Mouse (Mus musculus): ENCODE measurements at regions not wholly inside any gene's neighbourhood (a gene's known extent, or its start where the extent isn't known, plus 50 kb on each side); places are given as distances from the start of the nearest gene placed in this dataset.

DNA sequence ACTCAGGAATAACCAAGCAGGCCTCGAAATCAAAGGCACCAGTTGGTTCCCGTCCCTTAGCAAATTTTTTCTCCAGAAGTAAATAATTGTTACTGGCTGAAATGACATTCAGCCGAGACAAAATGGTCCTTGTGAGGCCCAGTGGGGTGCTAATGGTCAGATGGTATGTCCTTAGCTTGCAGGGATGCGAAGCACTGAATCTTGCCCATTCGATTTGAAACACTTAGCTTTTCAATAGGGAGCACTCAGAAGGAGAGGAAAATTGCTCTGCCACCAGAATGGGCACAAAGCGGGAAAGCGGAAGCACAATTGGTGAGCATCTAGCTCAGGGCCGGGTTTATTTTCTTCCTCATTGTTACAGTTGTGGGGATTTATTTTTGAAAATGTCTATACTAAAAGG, 262.1 kb downstream of the Rnf144a start:
- Histone ChIP-seq H3K9me3 (ENCODE audit: control insufficient read depth, low read depth, low read length) (no peaks in the 10 kb centered on the region), H3K36me3 (ENCODE audit: control insufficient read depth, insufficient read depth, low read length) (no peaks in the 10 kb centered on the region), H3K4me2 (replicated peaks; ENCODE audit: low read depth, low read length) (no peak overlapping the region), H3K27ac (ENCODE audit: low read length) (no peak overlapping the region), H3K9ac (replicated peaks; ENCODE audit: low read depth, low read length) (no peak overlapping the region), H3K27me3 (ENCODE audit: control insufficient read depth, insufficient read depth, low read length) (no peaks in the 10 kb centered on the region), H3K4me3 (ENCODE audit: low read depth, low read length) (no peak overlapping the region), H3K4me1 (ENCODE audit: control insufficient read depth, insufficient read depth, low read length) (no peaks in the 10 kb centered on the region)
- WGBS: 69% methylated on average over 8 of the region's 8 CpGs
- no peak for ATAC-seq (ENCODE audit: insufficient number of reproducible peaks, insufficient read depth, low FRiP score, low read depth)

DNA sequence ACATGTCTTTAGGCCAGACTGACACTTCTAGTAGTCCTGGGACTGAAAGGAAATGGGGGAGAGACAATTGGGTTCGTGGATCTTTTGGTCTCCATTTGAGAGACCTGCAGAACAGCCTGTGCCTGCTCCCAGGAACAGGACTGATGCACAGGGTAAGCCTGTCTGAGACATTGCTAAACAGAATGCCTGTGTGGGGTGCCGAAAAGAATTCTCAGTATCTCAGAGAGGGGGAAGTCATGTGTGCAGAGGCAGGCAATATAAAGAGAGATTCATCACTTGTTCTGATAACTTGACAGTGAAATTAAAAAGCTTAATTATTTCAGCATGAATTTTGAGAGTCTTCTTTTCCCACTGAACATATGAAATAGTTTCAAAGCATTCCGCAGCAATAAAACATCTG, 268.7 kb downstream of the Rnf144a start:
- no peak overlapping the region for H3K4me2 ChIP-seq (replicated peaks; ENCODE audit: low read depth, low read length)
- H3K36me3 ChIP-seq (ENCODE audit: control insufficient read depth, insufficient read depth, low read length): no peaks in the 10 kb centered on the region
- WGBS: 66% methylated on average over 3 of the region's 3 CpGs
- H3K27me3 ChIP-seq (ENCODE audit: control insufficient read depth, insufficient read depth, low read length): no peaks in the 10 kb centered on the region
- H3K9me3 ChIP-seq (ENCODE audit: control insufficient read depth, low read depth, low read length): no peaks in the 10 kb centered on the region
- H3K9ac ChIP-seq (replicated peaks; ENCODE audit: low read depth, low read length): no peak overlapping the region
- no peak for ATAC-seq (ENCODE audit: insufficient number of reproducible peaks, insufficient read depth, low FRiP score, low read depth)
- no peak overlapping the region for H3K4me3 ChIP-seq (ENCODE audit: low read depth, low read length)
- no peaks in the 10 kb centered on the region for H3K4me1 ChIP-seq (ENCODE audit: control insufficient read depth, insufficient read depth, low read length)
- no peak overlapping the region for H3K27ac ChIP-seq (ENCODE audit: low read length)

DNA sequence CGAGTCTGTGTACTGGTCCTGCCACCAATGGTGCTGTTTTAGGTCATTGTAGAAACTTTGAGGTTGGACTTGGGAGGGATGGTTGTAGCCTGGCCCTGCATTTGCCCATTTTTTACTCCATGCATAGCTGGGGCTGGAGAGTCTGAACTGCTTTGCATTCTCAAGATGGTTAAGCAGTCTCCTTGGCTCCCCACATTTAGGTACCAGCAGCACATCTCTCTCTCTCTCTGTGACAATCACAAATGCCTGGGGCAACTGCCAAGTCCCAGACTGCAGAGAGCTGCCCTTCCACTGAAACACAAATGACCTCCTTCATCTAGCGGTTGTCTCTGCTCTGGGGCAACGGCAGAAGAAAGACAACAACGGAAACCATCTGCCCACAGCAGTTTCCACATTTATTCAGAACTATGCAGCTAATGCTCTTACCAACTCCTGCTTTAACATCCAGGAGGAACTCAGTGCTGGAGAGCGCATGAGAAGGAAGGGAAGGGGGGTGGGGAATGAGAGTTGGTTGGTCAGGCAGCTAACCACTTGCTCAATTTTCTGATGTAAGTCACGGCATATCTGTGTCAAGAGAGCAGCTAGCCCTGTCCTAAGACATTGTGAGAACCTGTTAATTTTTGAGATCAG, 269.9 kb downstream of the Rnf144a start:
- no peaks in the 10 kb centered on the region for H3K27me3 ChIP-seq (ENCODE audit: control insufficient read depth, insufficient read depth, low read length)
- H3K4me3 ChIP-seq (ENCODE audit: low read depth, low read length): no peak overlapping the region
- ATAC-seq (ENCODE audit: insufficient number of reproducible peaks, insufficient read depth, low FRiP score, low read depth): no peak
- H3K4me1 ChIP-seq (ENCODE audit: control insufficient read depth, insufficient read depth, low read length): no peaks in the 10 kb centered on the region
- no peak overlapping the region for H3K4me2 ChIP-seq (replicated peaks; ENCODE audit: low read depth, low read length)
- WGBS: 50% methylated on average over 6 of the region's 6 CpGs
- no peak overlapping the region for H3K27ac ChIP-seq (ENCODE audit: low read length)
- H3K9me3 ChIP-seq (ENCODE audit: control insufficient read depth, low read depth, low read length): no peaks in the 10 kb centered on the region
- no peaks in the 10 kb centered on the region for H3K36me3 ChIP-seq (ENCODE audit: control insufficient read depth, insufficient read depth, low read length)
- no peak overlapping the region for H3K9ac ChIP-seq (replicated peaks; ENCODE audit: low read depth, low read length)

DNA sequence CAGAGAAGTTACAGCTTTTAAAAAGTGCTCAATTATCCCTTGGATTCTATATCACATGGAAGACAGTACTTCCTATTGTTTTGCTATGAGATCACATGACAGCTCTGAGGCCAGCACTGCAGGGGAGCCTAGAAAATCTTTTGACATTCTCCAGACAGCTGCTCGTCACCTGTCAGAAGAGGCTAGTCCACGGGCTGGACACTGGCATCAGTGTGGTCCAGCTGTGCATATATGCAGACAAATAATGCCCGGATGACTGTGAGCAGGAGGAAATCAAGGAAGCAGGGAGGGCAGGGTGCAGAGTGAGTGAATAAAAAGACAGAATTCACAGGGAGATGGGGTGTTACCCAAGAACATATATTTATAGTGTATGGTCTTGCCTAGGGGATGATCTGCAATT, 270.4 kb downstream of the Rnf144a start:
- Histone ChIP-seq H3K4me2 (replicated peaks; ENCODE audit: low read depth, low read length) (no peak overlapping the region), H3K4me1 (ENCODE audit: control insufficient read depth, insufficient read depth, low read length) (no peaks in the 10 kb centered on the region), H3K9ac (replicated peaks; ENCODE audit: low read depth, low read length) (no peak overlapping the region), H3K4me3 (ENCODE audit: low read depth, low read length) (no peak overlapping the region), H3K27me3 (ENCODE audit: control insufficient read depth, insufficient read depth, low read length) (no peaks in the 10 kb centered on the region), H3K9me3 (ENCODE audit: control insufficient read depth, low read depth, low read length) (no peaks in the 10 kb centered on the region), H3K27ac (ENCODE audit: low read length) (no peak overlapping the region), H3K36me3 (ENCODE audit: control insufficient read depth, insufficient read depth, low read length) (no peaks in the 10 kb centered on the region)
- no peak for ATAC-seq (ENCODE audit: insufficient number of reproducible peaks, insufficient read depth, low FRiP score, low read depth)
- 63% methylated on average over 3 of the region's 3 CpGs for WGBS

DNA sequence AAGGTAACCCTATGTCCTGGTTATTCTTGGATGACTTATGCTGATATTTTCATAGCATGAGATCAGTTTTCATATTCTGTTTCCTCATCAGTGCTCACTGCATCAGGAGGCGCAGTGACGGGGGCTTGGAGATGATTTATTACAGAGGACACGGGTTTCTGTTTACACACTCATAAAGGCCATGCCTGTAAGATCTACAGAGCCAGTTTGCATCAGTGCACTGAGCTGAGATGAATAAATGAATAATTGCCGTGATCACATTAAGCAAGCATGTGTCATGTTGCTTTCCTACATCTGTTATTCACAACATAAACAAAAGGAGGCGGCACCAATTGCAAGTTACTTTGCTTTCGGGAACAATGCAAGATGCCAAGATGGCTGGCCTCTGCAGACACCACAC, 271.6 kb downstream of the Rnf144a start:
- H3K9ac ChIP-seq (replicated peaks; ENCODE audit: low read depth, low read length): no peak overlapping the region
- H3K4me3 ChIP-seq (ENCODE audit: low read depth, low read length): no peak overlapping the region
- H3K27me3 ChIP-seq (ENCODE audit: control insufficient read depth, insufficient read depth, low read length): no peaks in the 10 kb centered on the region
- H3K4me2 ChIP-seq (replicated peaks; ENCODE audit: low read depth, low read length): no peak overlapping the region
- WGBS: 32% methylated on average over 6 of the region's 6 CpGs
- H3K9me3 ChIP-seq (ENCODE audit: control insufficient read depth, low read depth, low read length): no peaks in the 10 kb centered on the region
- no peak overlapping the region for H3K27ac ChIP-seq (ENCODE audit: low read length)
- H3K36me3 ChIP-seq (ENCODE audit: control insufficient read depth, insufficient read depth, low read length): no peaks in the 10 kb centered on the region
- H3K4me1 ChIP-seq (ENCODE audit: control insufficient read depth, insufficient read depth, low read length): no peaks in the 10 kb centered on the region
- no peak for ATAC-seq (ENCODE audit: insufficient number of reproducible peaks, insufficient read depth, low FRiP score, low read depth)

DNA sequence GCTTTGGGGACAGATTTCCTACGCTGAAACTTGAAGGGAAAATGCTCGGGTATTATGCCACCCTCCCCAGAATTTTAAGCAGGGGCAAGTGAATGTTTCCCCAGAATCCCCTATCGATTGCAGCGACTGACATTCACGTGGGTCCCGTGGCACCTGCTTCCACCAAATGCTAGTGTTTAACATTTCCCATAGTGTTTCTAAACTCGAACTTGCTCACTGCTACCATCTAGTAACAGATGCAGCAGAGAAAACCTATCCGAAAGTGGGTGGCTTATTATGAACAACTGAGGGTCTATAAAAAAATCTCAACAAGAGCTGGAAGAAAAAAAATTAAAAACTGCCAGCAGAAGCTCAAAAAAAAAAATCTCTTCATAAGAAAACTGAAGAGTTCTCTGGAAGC, 284.2 kb downstream of the Rnf144a start:
- no peak overlapping the region for H3K4me2 ChIP-seq (replicated peaks; ENCODE audit: low read depth, low read length)
- no peak overlapping the region for H3K9ac ChIP-seq (replicated peaks; ENCODE audit: low read depth, low read length)
- no peak for ATAC-seq (ENCODE audit: insufficient number of reproducible peaks, insufficient read depth, low FRiP score, low read depth)
- no peaks in the 10 kb centered on the region for H3K9me3 ChIP-seq (ENCODE audit: control insufficient read depth, low read depth, low read length)
- H3K27ac ChIP-seq (ENCODE audit: low read length): no peak overlapping the region
- H3K36me3 ChIP-seq (ENCODE audit: control insufficient read depth, insufficient read depth, low read length): no peaks in the 10 kb centered on the region
- no peaks in the 10 kb centered on the region for H3K4me1 ChIP-seq (ENCODE audit: control insufficient read depth, insufficient read depth, low read length)
- WGBS: 86% methylated on average over 8 of the region's 8 CpGs
- H3K27me3 ChIP-seq (ENCODE audit: control insufficient read depth, insufficient read depth, low read length): no peaks in the 10 kb centered on the region
- H3K4me3 ChIP-seq (ENCODE audit: low read depth, low read length): no peak overlapping the region

DNA sequence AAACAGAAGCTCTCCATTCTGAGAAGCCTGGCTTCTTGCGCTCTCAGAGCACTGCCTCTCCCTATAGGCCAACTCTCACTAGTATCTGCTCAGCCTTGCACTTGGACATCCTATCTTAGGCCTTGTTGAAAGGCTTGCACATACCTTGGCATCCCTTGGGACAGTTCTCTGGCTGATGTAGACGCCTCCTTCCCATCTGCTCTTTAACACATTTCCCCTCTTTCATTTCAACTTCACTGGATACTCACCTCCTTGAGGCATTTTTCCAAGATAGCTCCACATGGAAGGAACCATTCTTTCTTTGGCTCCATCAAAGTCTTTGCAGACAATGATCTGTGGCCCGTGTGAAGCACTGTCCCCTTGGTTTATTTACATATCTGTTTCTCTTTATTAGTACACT, 285.0 kb downstream of the Rnf144a start:
- H3K9me3 ChIP-seq (ENCODE audit: control insufficient read depth, low read depth, low read length): no peaks in the 10 kb centered on the region
- H3K27ac ChIP-seq (ENCODE audit: low read length): no peak overlapping the region
- 85% methylated on average over 3 of the region's 3 CpGs for WGBS

DNA sequence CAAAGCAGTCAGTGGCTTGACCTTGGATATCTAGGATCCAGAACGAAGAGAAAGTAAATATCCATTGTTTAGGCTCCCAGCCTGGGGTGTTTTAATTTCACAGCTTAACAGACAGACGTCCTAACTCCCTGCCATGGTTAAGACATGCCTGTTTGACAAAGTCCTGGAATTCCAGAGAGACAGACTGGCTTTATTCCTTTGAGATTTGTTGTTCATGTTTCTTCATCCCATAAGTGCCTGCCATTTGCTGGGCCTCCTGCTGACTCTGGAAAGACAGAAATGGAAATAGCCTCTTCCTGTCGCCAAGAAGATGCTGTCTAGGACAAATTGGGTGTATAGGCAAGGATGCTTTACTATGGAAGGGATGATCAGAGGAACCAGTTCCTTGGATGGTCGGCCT, 285.5 kb downstream of the Rnf144a start:
- 54% methylated on average over 4 of the region's 4 CpGs for WGBS
- Histone ChIP-seq H3K4me1 (ENCODE audit: control insufficient read depth, insufficient read depth, low read length) (no peaks in the 10 kb centered on the region), H3K27ac (ENCODE audit: low read length) (no peak overlapping the region), H3K4me3 (ENCODE audit: low read depth, low read length) (no peak overlapping the region), H3K4me2 (replicated peaks; ENCODE audit: low read depth, low read length) (no peak overlapping the region), H3K36me3 (ENCODE audit: control insufficient read depth, insufficient read depth, low read length) (no peaks in the 10 kb centered on the region), H3K9me3 (ENCODE audit: control insufficient read depth, low read depth, low read length) (no peaks in the 10 kb centered on the region), H3K27me3 (ENCODE audit: control insufficient read depth, insufficient read depth, low read length) (no peaks in the 10 kb centered on the region), H3K9ac (replicated peaks; ENCODE audit: low read depth, low read length) (no peak overlapping the region)
- ATAC-seq (ENCODE audit: insufficient number of reproducible peaks, insufficient read depth, low FRiP score, low read depth): no peak

More for the DNA sequence above, 285.0 kb downstream of the Rnf144a start:
- Histone ChIP-seq H3K27me3 (ENCODE audit: control insufficient read depth, insufficient read depth, low read length) (no peaks in the 10 kb centered on the region), H3K36me3 (ENCODE audit: control insufficient read depth, insufficient read depth, low read length) (no peaks in the 10 kb centered on the region), H3K4me3 (ENCODE audit: low read depth, low read length) (no peak overlapping the region), H3K4me1 (ENCODE audit: control insufficient read depth, insufficient read depth, low read length) (no peaks in the 10 kb centered on the region), H3K9ac (replicated peaks; ENCODE audit: low read depth, low read length) (no peak overlapping the region), H3K4me2 (replicated peaks; ENCODE audit: low read depth, low read length) (no peak overlapping the region)
- no peak for ATAC-seq (ENCODE audit: insufficient number of reproducible peaks, insufficient read depth, low FRiP score, low read depth)

DNA sequence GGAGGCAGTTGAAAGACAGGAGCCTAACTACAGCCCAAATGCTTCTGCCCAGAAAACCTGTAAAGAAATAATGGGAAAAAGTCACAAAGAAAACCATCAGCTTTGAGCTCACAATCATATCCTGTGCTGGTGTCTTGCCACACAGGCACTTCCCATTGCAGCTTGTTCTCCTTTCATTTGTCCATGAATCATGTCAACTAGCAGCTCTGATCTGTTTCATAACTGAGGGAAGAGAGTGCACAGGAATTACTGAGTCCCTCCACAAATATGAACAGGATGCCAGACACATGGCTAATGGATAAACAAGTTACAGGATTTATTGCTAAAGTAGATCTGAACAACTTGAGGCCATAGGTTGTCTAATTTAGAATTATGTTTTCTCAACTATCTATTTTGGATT, 286.2 kb downstream of the Rnf144a start:
- H3K27me3 ChIP-seq (ENCODE audit: control insufficient read depth, insufficient read depth, low read length): no peaks in the 10 kb centered on the region
- no peaks in the 10 kb centered on the region for H3K9me3 ChIP-seq (ENCODE audit: control insufficient read depth, low read depth, low read length)
- no peak overlapping the region for H3K27ac ChIP-seq (ENCODE audit: low read length)
- H3K4me1 ChIP-seq (ENCODE audit: control insufficient read depth, insufficient read depth, low read length): no peaks in the 10 kb centered on the region
- H3K4me3 ChIP-seq (ENCODE audit: low read depth, low read length): no peak overlapping the region
- H3K9ac ChIP-seq (replicated peaks; ENCODE audit: low read depth, low read length): no peak overlapping the region
- H3K36me3 ChIP-seq (ENCODE audit: control insufficient read depth, insufficient read depth, low read length): no peaks in the 10 kb centered on the region
- no peak for ATAC-seq (ENCODE audit: insufficient number of reproducible peaks, insufficient read depth, low FRiP score, low read depth)
- H3K4me2 ChIP-seq (replicated peaks; ENCODE audit: low read depth, low read length): no peak overlapping the region
